Mouse (Mus musculus): Measurements from ENCODE around the gene Fyb2. TPM values are rescaled to one million over a fixed set of nuclear protein-coding genes. Genes with fewer than 3 reads are reported as not detected.

Fyb2 gene
- total RNA-seq (2015) (0.36 TPM in 1 of 2 replicates, not detected in the other), total RNA-seq (2017) (not detected in 2 replicates)

GRCm38 (mm10) chr4:104913291-104914129, at the start of gene Fyb2:
Gene Fyb2 (plus strand): TSS chr4:104913456.
- no peak for ATAC-seq (ENCODE audit: poor library complexity, severe bottlenecking)

DNA sequence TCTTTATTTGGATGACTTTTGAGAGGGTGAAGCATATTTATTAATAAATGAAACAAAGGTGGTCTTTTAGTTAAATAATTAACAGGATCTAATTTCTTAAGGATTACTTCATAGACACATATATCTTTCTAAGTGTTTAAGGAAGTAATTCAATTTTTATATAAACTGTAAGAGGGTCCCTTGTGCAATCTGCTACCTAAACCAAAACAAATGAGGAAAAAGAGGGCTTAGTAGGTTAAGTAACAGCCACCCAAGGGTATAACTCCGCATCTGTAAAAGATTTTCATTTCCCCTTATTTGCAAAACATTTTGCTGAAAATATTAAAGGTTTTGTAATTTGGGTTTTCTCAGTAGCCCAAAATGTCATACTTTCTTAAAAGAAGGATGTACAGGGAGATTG, 48.9 kb upstream of the Fyb2 start:
- no peak for ATAC-seq (ENCODE audit: poor library complexity, severe bottlenecking)

DNA sequence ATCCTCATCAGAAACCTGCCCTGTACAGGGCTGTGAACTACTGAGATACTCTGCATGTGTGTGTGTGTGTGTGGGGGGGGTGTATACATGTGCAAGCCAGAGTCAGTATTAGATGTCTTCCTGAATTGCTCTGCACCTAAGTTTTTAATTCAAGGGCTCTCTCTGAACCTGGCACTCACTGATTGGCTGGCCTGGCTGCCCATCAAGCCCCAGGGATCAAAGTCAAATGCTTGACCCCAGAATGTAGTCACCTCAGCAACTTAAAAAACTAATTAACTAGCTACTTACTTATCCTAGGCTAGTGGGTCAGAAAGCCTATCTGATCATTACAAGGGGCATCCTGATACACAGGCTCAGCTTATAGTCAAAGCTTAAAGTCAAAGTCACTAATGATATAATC, 43.7 kb upstream of the Fyb2 start:
- no peak for ATAC-seq (ENCODE audit: poor library complexity, severe bottlenecking)

DNA sequence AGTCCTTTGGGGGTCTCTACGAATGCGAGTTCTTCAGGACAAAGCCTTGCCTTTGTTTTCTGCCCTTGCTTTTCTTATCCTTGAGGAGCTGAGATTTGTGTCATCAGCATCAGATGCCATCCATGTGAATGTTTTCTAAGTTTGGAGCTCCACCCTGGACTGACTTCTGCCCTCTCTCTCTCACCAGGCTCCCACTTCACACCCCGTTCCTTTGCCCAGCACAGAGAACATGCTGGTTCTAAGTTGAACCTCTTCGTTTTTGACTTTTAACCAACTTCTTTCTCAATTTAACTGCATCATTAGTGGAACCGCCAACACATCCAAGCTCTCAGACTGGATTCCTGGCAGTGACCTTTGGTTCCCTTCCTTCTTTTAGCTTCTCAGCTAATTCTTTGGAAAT, 43.1 kb upstream of the Fyb2 start:
- no peak for ATAC-seq (ENCODE audit: poor library complexity, severe bottlenecking)

DNA sequence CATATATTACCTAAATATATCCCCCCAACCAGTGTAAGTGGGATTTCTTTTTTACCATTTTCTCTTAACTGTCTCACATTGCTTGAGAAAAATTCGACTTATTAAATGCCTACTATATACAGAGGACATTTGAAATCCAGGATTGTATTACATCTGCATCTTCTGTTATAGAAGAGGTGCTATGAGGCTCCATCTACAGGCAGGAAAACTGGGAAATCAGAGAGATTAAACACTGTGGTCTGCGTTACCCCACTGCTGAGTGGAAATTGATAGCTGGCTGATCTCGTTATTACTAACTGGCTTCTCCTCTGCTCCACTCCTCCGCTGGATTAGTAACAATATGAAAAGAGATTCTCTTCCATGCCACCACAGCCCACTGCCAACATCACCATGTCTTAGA, 37.4 kb upstream of the Fyb2 start:
- ATAC-seq (ENCODE audit: poor library complexity, severe bottlenecking), result no peak

- ATAC-seq (ENCODE audit: poor library complexity, severe bottlenecking), result no peak
Observed at GRCm38 (mm10) chr4:104876323-104876722, 36.9 kb upstream of the Fyb2 start, which contains the start of gene C8a. Gene C8a (minus strand): TSS chr4:104876398.

- no peak for ATAC-seq (ENCODE audit: poor library complexity, severe bottlenecking)
Observed at GRCm38 (mm10) chr4:104887486-104887885, 25.8 kb upstream of the Fyb2 start.

DNA sequence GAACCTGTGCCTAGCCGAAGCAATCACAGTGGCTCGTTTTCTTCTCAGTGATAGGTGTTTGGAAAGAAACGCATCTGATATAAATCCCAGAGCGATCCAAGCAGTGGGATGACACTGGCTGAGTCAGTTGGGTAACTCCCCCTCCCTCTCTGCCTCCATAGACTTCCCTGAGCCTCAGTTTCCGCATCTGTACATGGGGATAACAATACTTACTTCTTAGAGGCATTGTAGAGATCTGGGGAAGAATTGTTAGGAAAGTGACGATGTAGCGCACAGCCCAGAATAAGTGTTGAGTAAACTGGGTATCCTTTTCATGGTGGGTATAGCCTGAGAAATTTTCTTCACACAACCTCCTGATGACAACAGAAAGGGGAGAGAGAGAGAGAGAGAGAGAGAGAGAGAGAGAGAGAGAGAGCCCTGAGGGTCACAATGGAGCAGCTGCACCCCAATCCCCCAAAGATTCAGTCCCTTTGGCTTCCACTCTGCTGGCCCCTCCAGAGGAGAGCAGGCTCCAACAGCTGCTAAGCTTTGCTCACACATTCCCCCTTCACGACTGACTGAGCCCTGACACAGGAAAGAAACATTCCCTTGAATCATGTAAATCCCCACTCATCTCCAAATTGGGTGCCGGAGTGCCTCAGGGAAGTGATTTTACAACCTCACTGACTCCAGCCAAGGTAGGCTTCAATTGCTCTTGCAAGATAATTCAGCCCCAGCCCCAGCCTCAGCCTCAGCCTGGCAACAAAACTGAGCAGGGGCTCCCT, 24.6 kb upstream of the Fyb2 start:
- ATAC-seq (ENCODE audit: poor library complexity, severe bottlenecking), result no peak

GRCm38 (mm10) chr4:104891708-104892107, 21.5 kb upstream of the Fyb2 start:
- ATAC-seq (ENCODE audit: poor library complexity, severe bottlenecking), result no peak

DNA sequence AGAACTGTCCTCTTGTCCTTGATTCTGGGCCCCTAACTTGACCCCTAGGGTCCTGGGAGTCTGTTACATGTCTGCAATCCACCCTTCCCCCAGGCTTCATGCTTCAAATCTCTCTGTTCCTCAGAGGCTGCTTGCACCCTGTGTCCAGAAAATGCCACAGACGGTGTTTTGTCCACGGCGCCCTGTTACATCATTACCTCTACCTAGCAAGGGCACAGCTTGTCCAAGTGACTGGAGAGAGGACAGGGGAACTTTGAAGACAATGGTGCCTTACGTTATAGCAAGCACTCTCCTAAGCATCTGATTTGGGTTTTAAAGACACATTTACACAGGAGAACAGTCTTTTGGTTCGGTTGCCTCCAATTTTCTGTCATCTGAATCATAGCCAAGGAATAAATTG, 19.7 kb upstream of the Fyb2 start:
- no peak for ATAC-seq (ENCODE audit: poor library complexity, severe bottlenecking)

- ATAC-seq (ENCODE audit: poor library complexity, severe bottlenecking), result peak; percentile 73
Observed at GRCm38 (mm10) chr4:104894004-104894734, 19.1 kb upstream of the Fyb2 start.

DNA sequence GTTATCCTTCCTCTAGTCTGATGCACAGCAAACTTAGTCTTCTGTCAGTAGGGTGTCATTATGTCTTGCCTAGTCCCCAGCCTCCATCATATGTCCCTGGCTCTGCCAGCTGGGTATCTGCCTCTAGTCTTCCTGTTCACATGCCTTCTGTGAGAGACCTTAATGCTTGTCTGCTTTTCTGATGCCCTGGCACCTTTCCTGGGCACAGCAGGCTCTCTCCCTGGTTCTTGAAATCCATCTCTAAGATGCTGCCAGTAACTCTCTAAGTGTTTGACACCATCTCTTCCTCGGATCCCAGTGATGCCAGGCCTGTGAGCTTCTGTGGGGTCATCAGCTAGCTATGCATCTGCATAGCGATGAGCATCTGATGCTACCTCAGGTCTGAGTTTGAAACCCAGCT, 10.4 kb upstream of the Fyb2 start:
- no peak for ATAC-seq (ENCODE audit: poor library complexity, severe bottlenecking)

DNA sequence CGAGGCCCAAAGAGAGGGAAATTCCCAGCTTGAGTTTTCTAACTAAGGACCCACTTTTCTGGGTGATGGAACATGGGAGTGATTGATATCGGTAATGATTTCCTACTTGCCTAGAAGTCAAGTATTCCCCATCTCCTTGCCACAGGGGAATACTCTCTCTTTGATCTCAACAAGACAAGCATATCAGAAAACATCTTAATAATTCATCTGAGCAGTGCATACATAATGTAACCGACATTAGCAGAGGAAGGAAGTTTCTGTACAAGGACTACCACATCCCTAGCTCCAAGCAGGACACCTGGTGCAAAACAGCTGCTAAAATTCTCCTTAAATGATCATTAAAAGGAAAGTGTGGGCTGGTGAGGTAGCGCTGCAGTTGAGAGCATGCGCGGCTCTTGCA, 8.2 kb upstream of the Fyb2 start:
- ATAC-seq (ENCODE audit: poor library complexity, severe bottlenecking), result no peak

DNA sequence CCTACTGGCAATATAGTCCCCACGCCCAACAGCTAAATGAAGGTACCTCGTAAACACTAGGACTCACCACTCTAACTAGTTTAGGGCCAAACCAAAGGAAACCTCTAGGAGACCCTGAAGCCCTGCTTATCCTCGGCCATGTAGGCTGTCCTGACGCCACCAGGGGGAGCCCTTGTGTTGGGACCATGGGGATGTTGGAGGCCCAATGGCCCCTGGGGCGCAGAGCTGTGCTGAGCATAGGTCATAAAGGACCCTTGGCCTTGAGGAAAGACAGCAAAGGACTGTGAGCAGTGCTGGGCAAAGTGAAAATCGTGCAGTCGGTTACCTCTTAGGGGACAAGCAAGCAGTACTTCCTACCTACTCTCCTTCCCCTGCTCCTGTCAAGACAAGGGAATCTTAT, 1.6 kb upstream of the Fyb2 start:
- ATAC-seq (ENCODE audit: poor library complexity, severe bottlenecking), result peak; percentile 87

DNA sequence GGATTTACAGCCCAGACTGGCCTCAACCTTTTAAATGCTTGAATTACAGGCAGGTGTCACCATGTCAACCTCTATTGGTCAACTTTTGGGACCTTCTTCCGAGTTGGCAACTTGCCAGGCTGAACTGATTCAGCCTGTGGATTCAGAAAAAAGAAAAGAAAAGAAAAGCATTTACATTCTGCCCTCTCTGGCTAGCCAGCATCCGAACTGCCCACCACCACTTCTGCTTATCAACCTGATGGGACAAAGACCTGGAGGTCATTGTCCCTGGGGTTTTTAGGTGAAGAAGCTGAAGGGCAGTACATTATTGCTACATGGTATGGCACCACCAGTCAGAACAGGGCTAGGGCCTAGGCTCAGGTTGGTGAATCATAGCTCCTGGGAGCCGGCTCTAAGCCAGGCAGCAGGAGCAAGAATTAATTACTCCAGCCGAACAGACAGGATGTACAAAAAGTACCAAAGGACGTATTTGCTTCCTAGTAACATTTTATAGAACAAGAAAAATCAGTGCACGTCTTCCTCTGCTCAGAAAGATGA, 1.5 kb downstream of the Fyb2 start:
- ATAC-seq (ENCODE audit: poor library complexity, severe bottlenecking), result no peak

DNA sequence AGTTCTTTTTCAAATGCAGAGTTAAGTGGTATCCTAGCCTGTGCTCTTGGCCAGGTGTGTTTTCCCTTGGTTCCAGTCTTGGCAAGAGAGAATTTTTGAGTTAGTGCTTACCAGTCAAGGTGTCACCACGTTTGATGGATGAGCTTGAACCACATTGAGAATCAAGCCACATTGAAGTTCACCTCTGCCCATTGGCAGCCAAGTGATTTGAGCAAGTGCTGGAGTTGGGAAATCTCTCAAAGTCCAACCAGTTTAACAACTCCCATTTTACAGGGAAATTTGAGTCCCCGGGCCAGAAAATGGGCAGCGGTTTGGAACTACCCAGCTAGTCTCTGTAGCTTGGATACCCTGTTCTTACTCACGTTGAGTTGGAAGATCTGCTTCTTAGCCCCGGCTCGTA, 4.8 kb downstream of the Fyb2 start:
- no peak for ATAC-seq (ENCODE audit: poor library complexity, severe bottlenecking)

GRCm38 (mm10) chr4:104925383-104925782, 12.1 kb downstream of the Fyb2 start:
- no peak for ATAC-seq (ENCODE audit: poor library complexity, severe bottlenecking)

GRCm38 (mm10) chr4:104929165-104929564, 15.9 kb downstream of the Fyb2 start:
- ATAC-seq (ENCODE audit: poor library complexity, severe bottlenecking), result no peak

- no peak for ATAC-seq (ENCODE audit: poor library complexity, severe bottlenecking)
Observed at GRCm38 (mm10) chr4:104933620-104934019, 20.4 kb downstream of the Fyb2 start.

DNA sequence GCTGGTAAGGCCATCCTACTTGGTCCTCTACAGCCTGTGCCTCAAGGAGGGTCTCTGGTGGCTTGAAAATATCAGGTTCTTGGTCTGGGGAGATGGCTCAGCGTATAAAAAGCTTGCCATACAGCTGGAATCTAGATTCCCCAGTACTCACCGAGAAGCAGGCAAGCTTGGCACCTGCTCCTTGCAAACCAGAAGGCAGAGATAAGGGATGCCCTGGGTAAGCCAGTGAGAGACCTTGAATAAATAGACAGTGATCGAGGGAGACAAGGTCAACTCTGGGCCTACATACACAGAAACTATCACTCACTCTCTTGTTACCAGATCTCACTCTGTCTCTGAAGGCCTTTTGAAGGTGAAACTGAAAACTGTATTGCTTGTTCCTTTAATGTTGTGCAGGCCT, 21.7 kb downstream of the Fyb2 start:
- no peak for ATAC-seq (ENCODE audit: poor library complexity, severe bottlenecking)

DNA sequence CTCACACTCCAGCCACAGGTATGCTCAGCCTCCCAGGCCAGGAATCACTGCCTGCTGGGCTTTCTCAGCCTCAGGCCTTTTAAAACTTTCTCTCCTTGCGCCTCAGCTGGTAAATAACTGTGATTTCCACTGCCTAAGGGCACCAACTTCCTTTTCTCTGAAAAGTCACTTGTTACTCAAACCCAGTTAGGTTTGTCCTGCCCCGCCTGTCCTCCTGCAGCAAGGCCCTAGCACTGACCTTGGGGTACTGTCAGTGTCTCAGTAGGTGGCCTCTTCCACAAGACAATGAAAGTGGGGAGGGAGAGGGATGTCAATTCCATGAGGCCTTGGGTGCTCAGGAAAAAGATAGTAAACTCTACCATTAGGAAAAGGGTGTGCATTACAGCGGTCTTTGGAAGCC, 22.2 kb downstream of the Fyb2 start:
- no peak for ATAC-seq (ENCODE audit: poor library complexity, severe bottlenecking)

Measured in megakaryocyte, adult 5-6 weeks (primary cell).